Mouse (Mus musculus) spleen, postnatal 10 days (tissue): Measurements from ENCODE around the gene Mttp.

ENCODE experiments used
- DNase-seq, 2 experiments: peaks; one replicate each; pipeline ENCODE4 v3.0.0; 2021 to 2022; ENCODE audit warnings: low spot score in 2 of 2

The Mttp gene

GRCm38 (mm10) chr3:138051431-138051830 is 93.3 kb downstream of the Mttp start:
- DNase-seq, result no peak

- no peak for DNase-seq
These were observed 94.0 kb downstream of the Mttp start for GRCm38 (mm10) chr3:138050772-138051171.

GRCm38 (mm10) chr3:138049555-138049954 is 95.2 kb downstream of the Mttp start:
- DNase-seq, result no peak

- DNase-seq, result no peak
These were observed 101.5 kb downstream of the Mttp start for GRCm38 (mm10) chr3:138043316-138043715.

GRCm38 (mm10) chr3:138041591-138042301 is 103.0 kb downstream of the Mttp start:
- no peak for DNase-seq

- no peak for DNase-seq
These were observed 103.8 kb downstream of the Mttp start for GRCm38 (mm10) chr3:138040938-138041337.
